Mouse (Mus musculus) kidney, adult 11 months (tissue): ENCODE results near the gene Pitpnm2.
"Not testable (repeated sequence)": the region's sequence is repeated elsewhere in the genome, so short reads cannot be mapped to it uniquely, and the experiment has no call there.

Source experiments
- DNase-seq: peaks from one replicate; pipeline ENCODE4 v3.0.0; 2022

Gene Pitpnm2

DNA sequence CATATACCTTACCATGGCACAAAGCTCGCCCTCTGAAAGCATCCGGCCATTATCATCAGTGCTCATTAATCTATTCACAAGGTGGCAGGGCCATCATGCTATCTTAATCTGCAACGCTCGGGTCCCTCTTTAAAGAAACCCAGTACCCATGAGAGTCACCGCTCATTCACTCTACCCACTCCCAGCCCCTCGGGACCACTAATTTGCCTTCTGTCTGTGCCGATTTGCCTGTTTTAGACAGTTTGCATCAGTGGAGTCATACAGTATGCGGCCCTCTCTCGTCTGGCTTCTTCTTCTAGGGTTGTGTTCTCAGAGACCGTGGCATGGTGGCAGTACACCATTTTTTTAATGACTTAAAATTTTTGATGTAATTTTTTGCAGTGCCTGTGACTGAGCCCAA lies 30.1 kb downstream of the Pitpnm2 start:
- DNase-seq: no peak

DNA sequence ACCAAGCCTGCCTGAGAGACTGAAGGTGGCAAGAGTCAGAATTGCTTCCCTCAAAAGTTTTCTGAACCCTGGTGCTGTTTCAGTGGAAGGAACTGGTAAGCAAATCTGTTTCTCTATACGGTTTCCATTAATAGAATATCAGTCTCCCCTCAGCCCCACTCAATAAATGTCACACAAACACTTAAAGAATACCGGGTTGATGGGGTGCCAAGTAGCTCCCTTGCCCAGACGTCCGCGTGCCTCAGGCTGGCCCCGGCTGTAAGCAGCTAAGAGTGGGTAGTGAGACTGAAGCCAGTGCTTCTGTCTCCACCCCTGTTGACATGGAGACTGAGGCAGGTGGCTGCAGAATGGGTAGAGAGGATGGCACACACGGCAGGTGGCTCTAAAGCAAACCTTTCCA lies 30.6 kb downstream of the Pitpnm2 start:
- DNase-seq: no peak

DNA sequence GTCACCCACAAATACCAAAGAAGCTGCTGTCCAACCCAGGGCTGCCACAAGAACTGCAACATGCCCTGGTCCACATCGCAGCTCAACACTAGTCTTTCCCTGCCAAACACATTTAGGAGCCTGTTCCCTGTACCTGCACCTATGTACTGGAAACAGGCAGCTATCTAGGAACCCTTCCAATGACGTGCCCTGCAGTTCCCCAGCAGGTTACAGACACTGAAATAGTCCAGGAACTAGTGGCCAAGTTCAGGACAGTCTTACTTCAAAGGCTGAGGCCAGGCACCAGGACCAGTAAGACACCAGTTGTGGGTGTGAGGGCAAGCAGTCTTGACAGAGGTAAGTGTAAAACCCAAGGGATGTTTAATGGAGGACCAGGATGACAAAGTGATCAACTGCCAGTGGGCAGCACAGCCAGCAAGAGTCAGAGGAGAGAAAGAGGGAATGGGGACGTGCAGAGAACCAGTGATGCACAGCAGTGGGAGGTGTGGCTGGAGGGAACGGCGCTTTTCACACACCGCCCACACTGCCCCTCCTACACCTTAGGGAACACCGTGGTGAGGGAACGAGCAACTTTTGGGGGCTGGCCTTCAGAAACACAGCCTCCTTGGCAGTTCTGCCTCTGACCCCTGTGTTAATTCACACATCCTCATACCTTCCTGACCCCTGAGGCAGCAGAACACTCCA lies 31.9 kb downstream of the Pitpnm2 start:
- no peak for DNase-seq

DNA sequence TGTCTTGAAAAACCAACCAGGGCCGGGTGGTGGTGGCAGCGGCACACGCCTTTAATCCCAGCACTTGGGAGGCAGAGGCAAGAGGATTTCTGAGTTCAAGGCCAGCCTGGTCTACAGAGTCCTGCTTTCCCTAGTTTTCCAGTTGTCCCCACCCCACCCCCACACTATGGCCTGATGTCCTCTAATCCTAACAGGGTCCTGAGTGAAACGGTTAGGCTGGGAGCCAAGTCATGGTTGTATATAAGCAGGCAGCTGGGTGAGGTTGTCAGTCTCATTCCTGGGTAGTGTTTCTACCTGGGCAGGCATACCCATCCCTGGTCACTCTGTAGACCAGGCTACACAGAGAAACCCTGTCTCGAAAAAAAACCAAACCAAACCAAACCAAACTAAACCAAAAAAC lies 32.5 kb downstream of the Pitpnm2 start:
- not testable (repeated sequence) for DNase-seq

DNA sequence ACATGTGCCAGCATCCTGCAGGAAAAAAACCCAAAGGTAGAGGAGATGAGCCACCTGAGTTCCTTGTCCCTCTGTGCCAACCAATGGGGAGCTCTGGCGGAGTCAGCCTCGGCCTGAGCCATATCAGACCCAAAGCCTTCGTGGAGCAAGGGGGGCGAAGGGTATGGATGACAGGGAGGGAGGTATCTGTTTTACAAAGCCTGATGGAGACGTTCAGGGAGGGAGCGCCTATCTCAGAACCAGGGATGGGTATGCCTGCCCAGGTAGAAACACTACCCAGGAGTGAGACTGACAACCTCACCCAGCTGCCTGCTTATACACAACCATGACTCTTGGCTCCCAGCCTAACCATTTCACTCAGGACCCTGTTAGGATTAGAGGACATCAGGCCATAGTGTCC lies 33.2 kb downstream of the Pitpnm2 start:
- no peak for DNase-seq

DNA sequence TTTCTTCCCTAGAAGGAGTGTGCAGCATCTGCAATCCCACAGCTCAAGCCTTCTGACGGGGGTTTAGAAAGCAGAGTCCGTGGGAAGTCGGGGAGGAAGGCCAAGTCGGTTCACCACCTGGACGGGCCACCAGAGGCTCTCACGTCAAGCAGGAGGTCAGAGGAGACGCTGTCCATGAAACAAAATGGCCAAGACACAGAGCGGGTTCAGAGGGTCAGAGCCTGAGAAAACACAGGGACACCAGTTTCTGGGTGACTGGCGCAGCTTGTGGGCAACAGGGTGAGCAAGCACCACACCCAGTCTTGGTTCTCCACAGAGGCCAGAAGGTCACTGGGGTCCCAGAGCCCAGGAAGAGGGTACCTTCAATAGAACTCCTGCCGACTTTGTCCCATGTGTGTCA lies 33.9 kb downstream of the Pitpnm2 start:
- DNase-seq: no peak

DNA sequence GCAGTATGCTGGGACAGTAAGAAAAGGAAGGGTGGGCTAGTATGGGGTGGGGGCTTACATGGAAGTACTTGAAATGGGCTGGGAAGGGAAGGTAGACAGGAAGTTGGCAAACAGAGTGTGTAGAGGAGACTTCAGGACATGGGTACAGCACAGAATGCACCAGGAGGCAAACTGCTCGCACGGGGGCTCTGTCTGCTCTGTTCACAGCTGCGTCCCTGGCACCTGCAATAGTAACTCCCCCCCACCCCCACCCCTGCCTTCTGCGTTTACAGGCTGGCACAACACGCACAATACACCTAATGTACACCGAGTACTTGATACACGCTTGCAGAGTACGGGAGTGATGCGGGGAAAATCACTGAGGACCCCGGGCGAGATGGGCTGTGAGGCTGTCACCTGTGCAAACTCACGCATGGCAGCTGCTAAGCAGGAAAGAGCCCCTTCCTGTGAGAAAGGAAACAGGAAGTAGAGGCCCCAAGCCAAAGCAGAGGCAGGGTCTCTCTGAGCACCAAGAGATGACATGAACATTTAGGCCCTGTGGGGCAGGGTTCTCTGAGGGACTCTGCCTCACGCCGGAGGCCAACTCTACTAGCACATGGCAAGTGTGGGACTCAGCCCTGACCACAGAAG lies 34.9 kb downstream of the Pitpnm2 start:
- DNase-seq: no peak

DNA sequence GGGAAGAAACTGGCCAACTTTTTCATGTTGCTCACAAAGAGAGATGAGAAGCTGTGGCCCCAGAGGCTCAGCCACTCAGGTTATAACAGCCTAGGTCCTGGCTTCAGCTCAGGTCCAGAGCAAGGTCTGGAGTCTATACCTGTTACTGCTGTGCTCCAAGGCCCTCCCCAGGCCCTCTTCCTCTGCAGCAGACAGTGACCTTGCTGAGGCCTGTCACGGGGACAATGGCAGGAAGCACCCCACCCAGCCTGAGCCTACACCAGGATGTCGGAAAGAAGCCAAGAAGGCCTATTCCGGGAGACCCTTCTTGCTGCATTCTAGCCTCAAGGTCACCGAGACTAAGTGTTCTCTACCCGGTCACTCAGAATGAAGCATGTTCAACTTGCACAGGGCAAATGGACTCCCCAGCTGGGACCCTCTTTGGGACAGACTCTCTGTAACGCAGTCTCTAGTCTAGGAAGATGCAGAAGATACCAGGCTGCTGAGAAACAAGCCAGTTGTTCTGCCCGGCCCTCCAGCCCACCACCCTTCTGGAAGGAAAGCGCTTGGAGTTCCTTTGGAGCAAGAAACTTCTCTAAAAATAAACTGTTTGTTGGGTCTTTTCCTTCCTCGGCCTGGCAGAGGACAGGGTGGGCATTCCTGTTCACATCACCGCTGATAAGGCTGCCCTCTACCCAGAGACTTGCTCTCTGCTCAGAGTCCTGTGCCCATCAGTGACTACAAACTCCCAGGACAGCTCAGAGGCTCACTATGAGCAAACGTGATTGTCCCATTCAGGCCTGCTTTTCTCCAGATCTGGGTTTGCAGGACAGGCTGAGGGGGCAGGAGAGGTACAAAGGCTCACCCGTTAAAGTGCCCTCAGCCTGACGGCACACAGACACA lies 35.7 kb downstream of the Pitpnm2 start:
- peak; percentile 78 for DNase-seq

DNA sequence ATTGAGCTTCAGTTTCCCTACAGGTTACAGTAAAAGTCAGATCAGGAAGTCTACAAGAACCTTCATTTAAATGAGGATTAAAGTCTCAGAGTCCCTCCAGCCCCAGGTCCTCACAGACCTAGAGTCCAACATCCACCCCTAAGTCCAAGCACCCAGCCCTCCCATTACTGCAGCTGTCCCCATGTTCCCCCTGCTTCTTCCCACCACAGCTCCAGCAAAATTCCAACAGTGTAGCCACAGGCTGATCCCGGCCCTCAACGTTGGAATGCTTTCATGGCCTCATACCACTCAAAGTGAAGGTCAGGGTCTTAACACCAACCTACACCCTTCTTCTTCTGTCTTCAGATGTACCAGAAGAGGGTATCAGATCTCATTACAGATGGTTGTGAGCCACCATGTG lies 37.9 kb downstream of the Pitpnm2 start:
- no peak for DNase-seq

DNA sequence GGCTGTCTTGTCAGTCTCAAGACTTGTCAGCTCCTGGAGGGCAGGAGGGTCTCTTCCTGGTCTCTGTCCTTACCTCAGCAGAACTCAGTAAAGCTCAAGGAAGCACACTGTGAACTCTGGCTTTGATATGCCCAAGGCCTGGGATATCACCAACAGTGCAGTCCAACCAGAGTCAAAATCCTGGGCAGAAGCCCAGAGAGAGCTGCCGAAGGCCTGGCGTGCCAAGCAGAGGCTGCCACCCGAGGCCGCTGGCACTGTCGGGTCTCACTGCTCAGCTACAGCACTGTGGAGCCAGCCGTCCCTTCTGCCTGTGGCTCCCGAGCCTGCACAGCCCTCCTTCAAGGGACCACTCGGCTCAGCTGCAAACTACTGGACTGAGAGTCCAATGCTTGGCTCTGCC lies 38.3 kb downstream of the Pitpnm2 start:
- DNase-seq: no peak

DNA sequence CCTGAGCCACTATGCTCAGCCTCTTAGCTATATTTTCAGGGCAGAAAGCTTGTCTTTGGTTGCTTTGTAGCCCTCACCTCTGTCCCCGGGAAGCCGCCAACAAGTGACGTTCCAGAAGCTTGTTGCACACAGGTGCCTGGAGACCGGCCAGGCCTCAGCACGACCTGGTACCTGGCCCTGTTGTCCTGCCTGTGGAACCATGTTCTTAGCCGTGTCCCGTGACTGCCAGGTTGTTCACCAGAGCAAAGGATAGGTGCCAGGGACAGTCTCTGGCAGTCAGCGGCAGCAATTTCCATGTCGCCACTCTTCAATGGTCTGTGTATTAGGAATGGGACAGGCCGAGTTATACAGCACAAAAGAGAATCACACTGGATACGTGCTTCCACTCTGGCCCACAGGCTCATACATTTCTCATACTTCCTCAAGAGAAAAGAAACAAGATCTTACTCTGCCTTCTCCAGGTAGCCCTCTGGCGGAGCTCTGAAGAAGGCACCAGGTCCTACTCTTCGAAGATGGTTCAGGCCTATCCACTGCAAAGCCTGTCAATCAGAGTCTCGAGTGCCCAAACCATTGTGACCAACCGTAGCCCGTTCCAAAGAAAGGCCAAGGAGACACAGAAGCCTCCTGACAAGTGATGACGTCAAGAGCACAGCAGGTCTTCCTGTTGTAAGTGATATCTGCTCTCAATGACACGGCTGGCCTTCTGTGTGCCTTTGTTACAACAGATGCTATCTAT lies 39.1 kb downstream of the Pitpnm2 start:
- DNase-seq: no peak

DNA sequence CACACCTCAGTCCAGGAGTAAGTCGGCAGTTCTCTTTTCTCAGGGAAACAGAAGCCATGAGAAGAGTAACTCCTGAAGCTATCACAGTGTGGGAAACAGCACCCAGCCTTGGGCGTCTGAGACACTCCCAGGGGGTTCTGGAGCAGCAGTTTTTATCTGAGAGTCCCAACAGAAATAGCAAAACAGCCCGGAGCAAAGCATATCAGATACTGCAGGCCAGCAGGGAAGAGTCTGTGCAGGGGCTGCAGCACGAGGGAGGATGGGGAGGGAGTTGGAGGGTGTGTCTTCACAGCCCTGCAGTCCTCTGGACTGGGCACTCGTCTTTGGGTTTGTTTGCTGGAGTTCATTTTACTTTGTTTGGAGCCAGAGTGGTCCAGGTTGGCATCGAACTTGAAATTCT lies 39.7 kb downstream of the Pitpnm2 start:
- DNase-seq: no peak

DNA sequence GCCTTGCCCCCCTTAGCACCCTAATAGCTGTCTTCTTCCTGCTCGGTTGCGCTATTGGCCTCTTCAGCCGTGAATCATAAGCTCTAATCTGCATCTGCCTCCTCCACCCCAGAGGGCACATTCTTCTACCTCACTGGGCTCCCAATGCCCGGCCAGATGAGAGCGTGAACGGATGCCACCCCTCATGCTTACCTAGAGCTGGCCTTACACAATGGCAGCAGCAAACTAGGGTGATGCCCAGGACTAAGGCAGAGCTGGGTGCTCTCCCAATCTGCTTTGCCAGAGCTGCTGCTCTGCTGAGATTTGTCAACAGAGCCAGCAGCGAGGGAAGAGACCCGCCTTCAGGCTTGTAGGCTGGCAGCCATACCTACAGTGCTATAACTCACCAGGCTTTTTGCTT lies 41.5 kb downstream of the Pitpnm2 start:
- no peak for DNase-seq

DNA sequence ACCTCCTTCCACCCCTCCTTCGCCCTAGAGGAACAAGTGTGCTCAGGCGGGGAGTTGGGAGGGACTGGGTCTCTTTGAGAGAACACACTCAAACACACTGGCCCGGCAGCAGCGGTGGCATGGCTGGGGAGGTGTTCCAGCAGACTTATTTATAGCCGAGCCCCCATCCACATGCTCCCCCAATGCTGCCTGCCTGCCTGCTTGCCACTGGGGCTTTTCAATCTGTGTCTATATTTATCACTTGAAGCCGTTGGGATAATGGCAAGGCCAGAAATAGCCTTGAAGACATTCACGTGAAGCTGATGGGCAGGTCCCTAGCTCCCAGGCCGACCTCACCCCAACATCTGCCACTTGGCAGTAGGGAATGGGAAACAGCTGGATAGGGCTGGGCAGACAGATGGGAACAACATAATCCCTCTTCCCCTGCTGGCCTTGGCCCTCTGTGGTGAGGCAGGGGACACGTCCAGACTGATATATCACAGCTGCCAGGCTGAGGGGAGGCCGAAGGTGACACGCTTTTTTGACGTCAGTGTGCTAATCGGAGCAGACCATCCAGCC lies 43.0 kb downstream of the Pitpnm2 start:
- DNase-seq: peak; percentile 45

DNA sequence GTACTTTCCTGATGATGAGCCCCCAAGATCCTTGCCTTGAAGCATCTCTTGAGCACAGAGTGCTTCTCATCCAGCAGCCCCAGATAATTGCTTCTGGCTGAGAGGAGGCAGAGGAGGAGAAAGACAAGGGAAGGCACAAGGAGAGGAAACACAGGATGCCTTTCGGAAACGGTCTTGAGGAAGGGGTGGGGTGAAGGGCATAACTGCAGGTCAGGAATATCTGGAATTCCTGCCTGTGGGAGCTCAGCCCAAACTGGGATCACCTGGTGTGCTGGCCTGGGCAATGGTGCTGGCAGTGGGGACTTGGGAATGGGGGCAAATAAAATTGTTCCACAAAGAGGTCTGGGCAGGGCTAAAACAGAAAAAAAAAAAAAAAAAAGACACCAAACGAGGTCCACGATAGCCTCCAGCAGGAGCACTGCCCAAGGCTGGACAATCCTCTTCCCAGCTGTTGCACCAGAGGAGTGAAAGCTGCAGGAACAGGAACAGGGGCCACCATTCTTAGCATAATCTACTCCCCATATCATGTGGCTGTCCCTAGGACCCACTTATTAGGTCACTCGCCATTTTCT lies 43.7 kb downstream of the Pitpnm2 start:
- DNase-seq: no peak

DNA sequence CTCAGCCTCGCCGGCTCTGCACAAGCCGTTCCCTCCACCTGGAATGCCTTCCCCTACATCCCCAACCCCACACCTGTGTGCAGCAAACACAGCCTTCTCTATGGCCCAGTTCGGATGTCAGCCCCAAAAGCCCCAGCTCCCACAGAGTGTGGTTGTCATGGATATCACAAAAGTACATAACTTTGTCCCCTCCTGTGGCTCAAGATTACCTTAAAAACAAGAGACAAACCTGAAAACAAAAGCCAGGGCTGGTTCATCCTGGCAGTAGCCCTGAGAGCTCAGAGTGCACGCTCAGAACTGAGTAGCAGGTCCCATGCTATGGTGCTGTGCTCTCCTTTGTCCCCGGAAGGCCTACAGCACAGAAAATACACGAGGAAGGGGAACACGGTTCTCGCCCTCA lies 44.3 kb downstream of the Pitpnm2 start:
- DNase-seq: no peak

DNA sequence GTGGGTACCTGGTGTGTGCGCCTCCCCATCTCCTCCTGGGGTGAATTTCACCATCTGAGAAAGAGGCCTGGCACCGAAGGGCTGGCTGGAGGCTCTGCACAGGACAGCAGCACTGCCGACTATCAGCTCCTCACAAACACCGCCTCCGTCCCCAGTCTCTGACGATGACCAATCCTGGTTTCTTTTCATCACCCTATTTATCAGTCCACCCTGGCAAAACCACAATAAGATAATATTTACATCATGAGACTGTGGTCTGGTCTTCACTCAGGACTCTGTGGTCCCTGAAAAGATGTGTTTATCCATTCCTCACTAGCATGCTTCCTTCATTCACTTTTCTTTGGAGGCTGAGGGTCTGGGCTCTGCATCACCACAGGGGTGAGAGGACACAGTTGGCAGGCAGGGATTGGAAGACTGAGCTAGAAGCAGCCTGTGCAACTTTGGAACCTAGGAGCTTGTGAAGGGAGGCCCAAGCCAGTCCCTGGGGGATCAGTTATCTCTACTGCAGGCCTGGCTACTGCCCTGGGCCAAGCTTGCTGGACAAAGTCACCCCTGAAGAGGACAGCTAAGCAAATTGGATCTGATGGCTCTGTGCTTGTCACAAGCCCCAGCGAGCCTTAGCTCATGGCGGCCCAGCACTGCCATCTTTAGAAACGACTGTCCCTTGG lies 45.3 kb downstream of the Pitpnm2 start:
- no peak for DNase-seq

DNA sequence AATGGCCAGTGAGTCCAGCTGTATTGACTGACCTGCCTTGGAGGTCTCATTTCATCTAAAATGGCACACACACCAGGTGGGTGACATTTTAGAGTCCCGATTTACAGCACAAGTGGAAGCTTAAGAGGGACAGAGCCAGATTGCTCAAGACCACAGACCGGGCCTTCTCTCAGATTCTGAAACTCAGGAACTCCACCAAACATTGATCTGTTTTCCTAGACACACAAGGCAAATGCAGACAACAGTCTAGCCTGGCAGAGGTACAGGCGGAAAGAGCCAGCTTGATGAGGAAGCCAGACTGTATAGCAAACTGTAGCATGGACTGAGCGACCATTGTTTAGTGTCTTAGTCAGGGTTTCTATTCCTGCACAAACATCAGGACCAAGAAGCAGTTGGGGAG lies 46.3 kb downstream of the Pitpnm2 start:
- no peak for DNase-seq

DNA sequence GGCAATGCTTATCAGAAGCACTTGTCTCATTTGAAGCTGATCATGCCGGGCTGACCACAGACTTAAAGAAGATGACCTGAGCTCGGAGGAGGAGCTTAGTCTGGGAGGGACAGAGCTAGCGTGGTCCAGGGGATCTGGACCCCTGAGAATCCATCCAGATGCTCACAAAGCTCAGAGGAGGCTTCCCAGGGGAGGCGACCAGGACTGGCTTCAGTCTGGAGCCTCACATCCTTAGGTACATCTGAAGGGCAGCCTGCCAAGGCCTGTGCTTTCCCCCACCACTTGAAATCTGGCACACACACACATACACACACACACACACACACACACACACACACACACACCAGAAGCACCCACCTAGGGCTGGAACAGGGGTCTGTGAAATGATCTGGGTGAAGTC lies 47.5 kb downstream of the Pitpnm2 start:
- no peak for DNase-seq

DNA sequence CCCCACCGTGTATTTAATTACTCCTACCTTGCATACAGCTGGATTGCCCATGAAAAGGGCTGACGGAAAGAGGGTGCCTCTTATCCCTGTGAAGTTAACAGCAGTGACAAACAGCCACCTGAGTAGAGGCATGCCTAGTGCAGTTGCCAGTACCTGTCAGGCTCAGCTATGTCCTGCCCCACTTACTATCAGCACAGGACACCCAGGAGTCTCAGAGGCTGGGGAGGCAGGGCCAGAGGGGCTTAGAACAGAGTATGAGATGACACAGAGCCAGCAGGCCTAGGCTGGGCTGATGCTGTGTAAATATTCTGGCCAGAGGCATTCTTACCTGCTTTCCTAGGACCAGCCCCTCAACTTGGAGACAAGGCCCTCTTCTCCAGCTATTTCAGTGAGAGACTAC lies 48.0 kb downstream of the Pitpnm2 start:
- no peak for DNase-seq

DNA sequence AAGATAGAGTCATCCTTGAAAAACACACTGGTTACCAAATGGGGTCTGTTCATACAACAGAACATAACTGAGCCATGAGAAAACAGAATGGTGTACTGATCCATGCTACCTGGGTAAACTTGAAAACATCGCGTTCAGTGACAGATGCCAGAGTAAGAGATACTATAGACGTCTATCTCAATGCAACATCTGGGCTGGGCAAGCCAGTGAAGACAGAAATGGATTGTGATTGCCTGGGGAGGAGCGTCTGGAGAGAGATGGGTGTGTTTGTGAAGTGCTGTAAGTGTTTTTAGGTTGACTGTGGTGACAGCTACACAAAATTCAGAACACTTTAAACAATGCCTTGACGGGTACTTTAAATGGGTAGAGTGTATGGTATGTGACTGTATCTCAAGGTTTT lies 48.7 kb downstream of the Pitpnm2 start:
- DNase-seq: no peak

DNA sequence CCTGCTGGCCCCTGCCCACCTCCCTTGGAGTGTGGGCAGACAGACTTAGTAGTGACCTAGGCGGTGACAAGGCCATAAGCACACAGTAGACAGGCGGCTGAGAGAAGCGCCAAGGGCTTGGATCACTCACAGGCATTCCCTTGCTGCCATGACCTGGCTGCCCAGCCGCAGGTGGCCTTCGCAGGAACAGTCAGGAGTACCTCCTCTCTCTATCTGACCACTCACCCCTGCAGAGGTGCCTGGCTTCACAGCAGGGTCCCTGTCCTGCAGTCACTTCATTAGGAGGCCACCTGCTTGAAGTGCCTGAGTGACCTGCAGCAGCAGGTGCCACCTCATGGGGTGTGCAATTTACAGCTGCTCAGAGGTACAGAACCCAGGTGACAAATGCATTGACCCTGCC lies 50.4 kb downstream of the Pitpnm2 start:
- no peak for DNase-seq
